Mouse (Mus musculus) CH12.LX (cell line): ENCODE measurements around the gene Zfp984.
"Not testable (repeated sequence)": the region's sequence is repeated elsewhere in the genome, so short reads cannot be mapped to it uniquely, and the experiment has no call there.

Experiments
- CHD1 ChIP-seq: IDR thresholded peaks from 2 replicates; pipeline ENCODE4 v1.6.1; 2012; ENCODE audit warnings: low read depth, low read length, improper control_type of control experiment, inconsistent platforms
- CHD2 ChIP-seq: IDR thresholded peaks from 2 replicates; pipeline ENCODE4 v1.6.1; 2011; ENCODE audit warnings: low read length, improper control_type of control experiment
- CTCF ChIP-seq, 2 experiments: IDR thresholded peaks in 1 of 2; conservative IDR thresholded peaks in 1 of 2; 2 replicates each; pipeline ENCODE4 v1.5.1; 2011 to 2012; ENCODE audit warnings: low read depth in 2 of 2, low read length in 2 of 2, improper control_type of control experiment in 1 of 2, inconsistent platforms in 1 of 2, mild to moderate bottlenecking in 1 of 2, moderate library complexity in 1 of 2
- EP300 ChIP-seq: IDR thresholded peaks from 2 replicates; pipeline ENCODE4 v1.6.1; 2011; ENCODE audit warnings: low read length, improper control_type of control experiment
- MAFK ChIP-seq: IDR thresholded peaks from 2 replicates; pipeline ENCODE4 v1.6.1; 2011; ENCODE audit warnings: low read length, improper control_type of control experiment; ENCODE audit not compliant: insufficient replicate concordance
- MXI1 ChIP-seq: IDR thresholded peaks from 2 replicates; pipeline ENCODE4 v1.6.1; 2011; ENCODE audit warnings: mild to moderate bottlenecking, low read depth, low read length, improper control_type of control experiment
- NELFE ChIP-seq: IDR thresholded peaks from 2 replicates; pipeline ENCODE4 v1.6.1; 2011; ENCODE audit warnings: low read depth, low read length, improper control_type of control experiment
- POLR2A ChIP-seq: IDR thresholded peaks from 2 replicates; pipeline ENCODE4 v1.6.1; 2011; ENCODE audit warnings: low read depth, mild to moderate bottlenecking, improper control_type of control experiment, low read length
- RAD21 ChIP-seq: IDR thresholded peaks from 2 replicates; pipeline ENCODE4 v1.6.1; 2011; ENCODE audit warnings: low read depth, mild to moderate bottlenecking, low read length, improper control_type of control experiment, moderate library complexity
- RCOR1 ChIP-seq: conservative IDR thresholded peaks from 2 replicates; pipeline ENCODE4 v1.6.1; 2012; ENCODE audit warnings: low read depth, mild to moderate bottlenecking, inconsistent platforms, low read length, improper control_type of control experiment
- TCF12 ChIP-seq: IDR thresholded peaks from 2 replicates; pipeline ENCODE4 v1.6.1; 2014; ENCODE audit warnings: low read depth, mild to moderate bottlenecking, inconsistent platforms, low read length, improper control_type of control experiment
- ZC3H11A ChIP-seq: IDR thresholded peaks from 2 replicates; pipeline ENCODE4 v1.6.1; 2012; ENCODE audit warnings: low read depth, mild to moderate bottlenecking, inconsistent platforms, low read length, improper control_type of control experiment

DNA sequence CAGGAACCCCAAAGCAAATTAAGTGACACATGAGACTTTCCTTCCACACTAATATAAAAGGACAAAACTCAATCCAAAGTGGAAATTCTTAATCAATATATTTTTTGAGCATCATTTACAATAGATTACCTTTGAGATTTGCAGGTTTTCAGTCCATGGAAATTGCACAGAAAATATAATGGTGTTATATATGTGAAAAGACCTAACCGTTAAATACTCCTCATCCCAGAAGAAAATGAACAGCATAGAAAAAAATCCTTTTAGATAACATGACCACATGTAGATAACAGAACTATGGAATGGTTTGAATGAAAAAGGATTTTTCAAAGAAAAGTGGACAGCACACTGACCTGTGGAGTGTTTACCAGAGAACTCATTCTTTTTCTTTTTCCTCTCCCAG, 14.3 kb downstream of the Zfp984 start:
- not testable (repeated sequence) for TF ChIP-seq TCF12; POLR2A; MAFK; RCOR1; CTCF (conservative IDR thresholded peaks at IDR 0.05 in 1 of 2, IDR thresholded peaks at IDR 0.05 in 1 of 2; ENCODE audit: low read depth in 2 of 2, low read length in 2 of 2); RAD21; MXI1; ZC3H11A; NELFE; CHD1; CHD2; EP300
